Mouse (Mus musculus) natural killer cell, adult 2 months (primary cell): ENCODE measurements around the gene Rps6kc1.

ENCODE experiments used
- DNase-seq, 2 experiments: peaks; one replicate each; pipeline ENCODE4 v3.0.0; 2022; ENCODE audit warnings: low spot score in 2 of 2

Rps6kc1 gene

DNA sequence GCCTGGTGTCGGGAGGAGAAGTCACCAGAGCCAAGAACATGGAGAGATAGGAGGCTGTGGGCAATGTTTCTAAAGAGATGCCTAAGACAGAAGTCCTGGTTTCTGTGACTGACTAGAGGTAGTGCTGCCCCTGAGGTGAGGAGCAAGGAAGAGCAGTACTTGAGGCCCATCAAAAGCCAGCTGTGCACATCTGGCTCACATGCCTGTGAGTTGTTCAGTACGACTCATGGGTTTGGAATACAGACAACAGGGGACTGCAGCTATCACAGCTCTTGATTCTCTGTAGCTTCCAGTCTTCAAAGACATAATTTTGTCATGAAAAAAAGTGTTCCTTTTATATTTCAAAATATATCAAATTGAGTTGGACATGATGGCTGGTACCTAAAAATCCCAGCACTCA, 10.5 kb downstream of the Rps6kc1 start:
- DNase-seq, result no peak

DNA sequence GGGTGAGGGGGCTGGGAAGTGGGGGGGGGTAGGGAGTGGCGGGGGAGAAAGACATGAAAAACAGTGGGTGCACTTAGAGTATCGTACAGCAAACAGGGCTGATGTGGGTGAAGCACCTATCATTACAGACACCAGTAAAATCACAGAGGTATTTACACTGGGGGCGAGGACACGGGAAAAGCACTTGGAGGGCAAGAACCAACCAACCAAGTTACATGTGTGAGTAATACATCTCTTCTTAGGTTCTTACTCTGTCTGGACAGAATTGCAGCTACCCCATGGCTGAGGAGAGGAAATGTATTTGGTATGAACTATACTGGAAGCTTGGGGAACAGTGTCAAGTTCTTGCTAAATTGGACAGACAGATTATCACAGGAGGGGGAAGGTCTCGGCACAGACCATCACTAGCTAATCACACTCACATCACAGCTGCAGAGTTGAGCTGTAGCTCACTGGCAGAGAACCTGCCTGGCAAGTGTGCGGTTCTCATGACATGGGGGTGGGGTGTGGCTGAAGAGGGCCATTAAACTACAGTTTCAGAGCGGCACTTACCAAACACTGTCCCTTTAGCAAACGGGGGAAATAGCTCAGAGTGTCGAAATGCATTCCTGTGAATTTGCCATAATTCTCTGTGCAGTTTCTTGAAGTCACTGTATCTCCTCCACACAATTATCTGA, 12.5 kb downstream of the Rps6kc1 start:
- DNase-seq, result no peak

DNA sequence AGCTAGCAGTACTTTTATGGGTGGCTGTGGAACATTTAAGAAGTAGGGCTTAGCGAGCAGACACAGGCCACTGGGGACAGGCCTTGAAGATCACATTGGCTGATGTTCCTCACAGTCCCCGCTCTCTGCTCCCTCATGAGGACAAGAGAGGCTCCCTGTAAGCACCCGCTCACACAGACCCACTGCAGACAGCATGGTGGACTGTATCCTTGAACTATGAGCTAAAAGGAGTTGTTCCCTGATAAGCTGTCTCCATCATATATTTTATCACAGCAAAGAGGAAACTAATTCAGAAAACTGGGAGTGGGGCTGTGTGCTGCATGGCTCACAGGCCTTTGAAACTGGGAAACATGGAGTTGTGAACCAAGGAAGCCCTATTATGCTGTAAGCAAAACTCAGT, 13.4 kb downstream of the Rps6kc1 start:
- DNase-seq, result no peak

DNA sequence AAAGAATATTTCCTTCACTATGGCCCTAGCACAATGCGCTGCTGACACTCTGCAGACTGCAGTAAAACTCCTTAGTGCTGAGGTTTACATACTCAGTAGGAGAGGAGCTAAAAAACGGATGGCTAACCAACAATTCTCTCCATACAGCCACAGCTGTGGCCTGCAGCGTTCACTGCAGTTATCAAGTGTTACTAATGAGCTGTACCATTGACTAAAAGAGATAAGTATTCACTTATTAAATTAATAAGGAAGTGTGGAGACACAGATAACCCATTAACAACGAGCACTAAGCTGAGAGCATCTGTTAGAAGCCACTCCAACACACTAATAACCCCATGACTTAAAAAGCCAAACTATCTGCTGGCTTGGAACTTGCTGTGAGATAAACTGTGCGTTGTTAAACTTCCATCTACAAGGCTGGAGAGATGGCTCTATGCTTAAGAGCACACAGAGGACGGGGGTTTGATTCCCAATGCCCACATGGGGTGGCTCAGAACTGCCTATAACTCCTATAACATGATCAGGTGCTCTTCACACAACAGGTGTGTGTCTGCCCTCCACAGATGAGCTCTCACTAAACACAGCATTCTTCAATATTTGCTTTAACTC, 17.9 kb downstream of the Rps6kc1 start:
- DNase-seq, result no peak

DNA sequence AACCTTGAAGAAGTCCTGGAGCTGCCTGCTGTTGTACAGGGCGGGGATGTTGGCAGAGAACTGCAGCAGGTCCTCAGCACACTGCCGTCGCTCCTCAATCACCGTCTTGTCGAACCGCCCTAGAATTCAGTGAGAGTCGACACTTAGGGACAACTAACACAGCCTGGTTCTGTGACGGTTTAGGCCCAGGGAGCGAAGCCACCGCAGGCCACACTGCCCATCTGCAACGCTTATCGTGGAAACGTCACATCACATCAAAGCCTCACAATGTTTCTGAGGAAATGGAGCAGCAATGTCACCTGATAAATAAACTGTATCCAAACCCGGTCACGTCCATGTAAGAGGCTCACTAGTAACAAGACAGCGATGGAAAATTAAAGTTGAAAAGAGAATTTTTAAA, 22.9 kb downstream of the Rps6kc1 start:
- no peak for DNase-seq

DNA sequence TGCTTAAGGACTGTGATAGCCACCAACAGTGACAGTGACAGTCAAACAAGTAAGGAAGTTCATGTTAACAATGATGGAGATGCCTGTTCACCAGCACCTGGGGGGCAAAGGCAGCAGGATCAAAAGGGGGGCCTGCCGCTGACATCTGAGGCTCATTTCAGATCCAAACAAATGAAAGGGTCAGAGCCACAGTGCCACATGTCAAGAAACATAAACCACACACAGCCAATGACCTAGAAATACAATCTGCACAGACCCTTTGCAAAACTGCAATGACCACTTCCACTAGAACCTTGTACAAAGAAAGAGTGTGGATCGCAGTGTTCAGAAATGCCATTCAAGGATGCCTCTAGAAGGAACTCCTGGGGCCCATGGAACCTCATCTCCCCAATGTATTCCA, 23.5 kb downstream of the Rps6kc1 start:
- no peak for DNase-seq

DNA sequence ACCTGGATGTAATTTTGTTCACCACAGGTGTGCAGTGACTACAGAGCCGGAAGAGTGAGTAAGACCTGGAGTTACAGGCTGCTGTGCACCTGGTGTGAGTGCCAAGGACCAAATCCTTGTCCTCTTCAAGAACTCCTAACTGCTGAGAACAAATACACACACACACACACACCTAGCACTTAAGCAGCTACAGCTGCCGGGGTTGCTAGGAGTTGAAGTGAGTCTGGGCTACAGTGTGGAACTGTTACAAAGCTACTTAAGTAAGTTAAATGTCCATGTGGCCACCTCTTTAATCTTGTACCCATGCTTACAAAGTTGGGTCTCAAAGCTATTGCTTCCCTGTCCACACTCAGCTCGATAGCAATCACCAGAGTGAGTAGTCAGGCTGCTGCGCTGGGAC, 25.6 kb downstream of the Rps6kc1 start:
- no peak for DNase-seq

DNA sequence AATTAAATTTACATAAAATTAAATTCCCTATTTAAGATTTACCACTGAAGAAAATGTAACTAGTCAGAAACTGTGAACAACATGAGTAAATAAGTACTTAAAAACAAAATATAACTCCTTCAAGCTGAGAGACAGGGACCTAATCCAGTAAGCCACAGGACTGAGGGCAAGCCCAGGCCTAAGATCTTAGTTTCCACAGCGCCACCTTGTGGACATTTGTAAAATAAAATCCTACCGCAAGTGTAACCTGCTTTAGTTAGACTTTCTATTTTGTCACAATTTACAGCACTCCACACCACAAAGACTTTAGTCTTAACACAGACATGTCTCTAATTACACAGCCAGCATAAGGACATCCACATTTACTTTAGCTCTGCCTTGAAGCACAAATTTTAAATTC, 30.1 kb downstream of the Rps6kc1 start:
- DNase-seq, result peak; percentile 14 to 31

DNA sequence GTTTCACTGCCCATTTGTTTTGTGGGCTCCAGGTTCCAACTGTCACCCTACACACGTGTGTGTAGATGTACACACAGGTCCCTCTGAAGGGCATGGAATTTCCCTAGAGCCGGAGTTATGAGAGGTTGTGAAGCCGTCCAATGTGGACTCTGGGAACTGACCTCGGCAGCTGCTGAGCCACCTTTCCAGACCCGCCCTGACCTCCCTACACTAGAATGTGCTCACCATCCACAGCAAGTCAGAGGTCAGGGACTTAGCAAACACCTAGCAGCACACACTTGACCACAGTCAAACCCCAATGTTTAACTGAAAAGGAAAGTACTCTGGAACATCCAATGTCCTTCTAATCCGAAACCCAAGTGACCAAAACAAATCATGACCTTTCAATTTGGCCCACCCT, 30.9 kb downstream of the Rps6kc1 start:
- DNase-seq, result no peak

DNA sequence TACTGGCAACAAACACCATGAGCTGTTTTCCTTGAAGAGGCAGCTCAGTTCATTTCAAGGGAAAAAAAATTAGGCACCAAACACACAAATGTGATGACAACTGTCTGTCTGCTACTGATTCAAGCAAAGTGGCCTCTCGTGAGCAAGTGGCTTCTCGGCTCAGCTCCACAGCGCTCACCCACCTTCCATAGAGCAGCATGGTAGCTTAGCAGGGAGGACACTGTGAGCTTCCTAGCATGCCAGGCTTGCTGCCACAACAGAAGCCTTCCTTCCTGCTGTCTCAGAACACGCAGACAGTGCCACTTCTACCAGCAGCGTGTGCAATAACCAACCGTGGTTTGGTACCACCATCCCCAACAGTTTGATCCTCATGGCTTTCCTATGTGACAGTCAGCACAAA, 35.8 kb downstream of the Rps6kc1 start:
- no peak for DNase-seq

DNA sequence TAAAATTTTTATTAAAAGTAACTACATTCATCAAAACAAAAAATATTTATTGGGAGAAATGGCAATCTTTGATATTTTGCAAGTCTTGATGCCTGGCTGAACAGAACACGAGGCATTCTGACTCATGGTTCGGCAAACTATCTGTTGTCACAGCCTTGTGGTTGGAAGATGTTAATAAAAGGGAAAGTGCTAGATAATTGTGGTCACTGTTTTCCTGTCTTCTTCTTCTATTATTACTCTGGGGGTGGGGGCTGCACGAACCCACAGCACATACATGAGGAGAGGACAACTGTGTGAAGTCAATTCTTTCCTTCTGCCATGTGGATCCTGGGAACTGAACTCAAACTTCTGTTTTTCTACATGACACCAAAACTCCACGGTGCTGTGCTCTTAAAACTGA, 36.5 kb downstream of the Rps6kc1 start:
- DNase-seq, result no peak

DNA sequence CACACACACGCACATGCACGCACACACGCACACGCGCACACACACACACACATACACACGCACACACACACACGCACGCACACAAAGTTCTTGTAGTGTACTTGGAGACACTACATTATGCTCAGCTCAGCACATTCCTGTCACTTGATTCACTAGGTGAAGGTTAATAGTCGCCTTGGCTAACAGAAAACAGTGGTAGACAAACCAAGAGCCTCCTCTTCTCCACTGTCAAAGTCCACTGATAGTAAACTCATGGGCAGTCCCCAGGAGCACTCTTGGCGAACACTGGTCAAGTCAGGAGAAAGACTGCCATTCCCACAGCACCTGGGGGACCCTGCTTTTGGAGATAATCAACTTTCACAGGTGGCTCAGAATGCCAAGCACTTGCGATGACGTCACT, 40.5 kb downstream of the Rps6kc1 start:
- no peak for DNase-seq

DNA sequence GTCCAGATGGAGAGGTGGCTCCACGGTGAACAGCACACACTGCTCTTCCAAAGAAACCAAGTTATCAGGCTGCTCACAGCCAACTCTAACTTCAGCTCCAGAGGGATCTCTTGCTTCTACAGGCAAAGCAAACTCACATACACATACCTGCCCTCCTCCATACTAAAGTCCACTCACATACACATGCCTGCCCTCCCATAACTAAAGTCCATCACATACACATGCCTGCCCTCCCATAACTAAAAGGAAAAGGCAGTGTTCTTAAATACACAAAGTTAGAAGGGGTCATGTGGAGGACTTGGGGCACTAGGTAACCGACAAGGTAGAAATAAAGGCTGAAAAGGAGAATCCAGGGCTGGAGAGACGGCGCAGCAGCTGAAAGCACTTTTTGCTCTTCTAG, 41.6 kb downstream of the Rps6kc1 start:
- DNase-seq, result no peak

DNA sequence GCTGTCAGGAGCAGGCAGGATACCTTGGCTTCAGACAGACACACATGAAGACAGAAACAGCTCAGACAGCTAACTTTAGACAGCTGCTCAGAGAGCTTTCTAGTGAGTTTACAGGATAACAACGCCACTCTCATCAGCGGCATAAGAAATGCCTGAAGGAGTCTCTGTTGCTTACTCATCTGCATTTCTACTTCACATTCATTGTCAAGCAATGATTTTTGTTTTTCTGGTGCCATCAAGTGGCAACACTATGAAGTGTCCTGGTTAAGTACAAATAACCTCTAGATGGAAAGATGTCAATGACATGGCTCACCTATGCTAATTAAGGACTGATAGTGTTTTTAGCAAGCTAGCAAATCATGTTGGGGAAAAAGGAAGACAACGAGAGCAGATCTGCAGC, 42.8 kb downstream of the Rps6kc1 start:
- DNase-seq, result no peak

DNA sequence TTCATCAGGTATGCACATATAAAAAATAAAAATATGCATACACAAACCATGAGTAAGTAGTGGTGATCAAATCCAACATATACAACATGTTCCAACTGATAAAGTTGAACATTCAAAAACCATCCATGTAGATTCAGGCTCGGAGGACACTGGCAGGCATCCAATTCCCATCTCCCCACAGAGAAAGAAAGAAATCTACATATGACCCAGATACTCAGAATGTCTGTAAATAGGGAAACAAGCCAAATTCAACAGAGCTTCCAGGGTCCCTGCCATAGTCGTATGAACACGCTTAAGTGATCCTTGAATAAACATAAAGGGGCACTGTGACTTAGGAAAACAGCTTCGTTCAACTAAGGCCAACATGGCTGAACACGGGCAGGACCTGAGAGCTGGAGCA, 49.9 kb downstream of the Rps6kc1 start:
- no peak for DNase-seq

DNA sequence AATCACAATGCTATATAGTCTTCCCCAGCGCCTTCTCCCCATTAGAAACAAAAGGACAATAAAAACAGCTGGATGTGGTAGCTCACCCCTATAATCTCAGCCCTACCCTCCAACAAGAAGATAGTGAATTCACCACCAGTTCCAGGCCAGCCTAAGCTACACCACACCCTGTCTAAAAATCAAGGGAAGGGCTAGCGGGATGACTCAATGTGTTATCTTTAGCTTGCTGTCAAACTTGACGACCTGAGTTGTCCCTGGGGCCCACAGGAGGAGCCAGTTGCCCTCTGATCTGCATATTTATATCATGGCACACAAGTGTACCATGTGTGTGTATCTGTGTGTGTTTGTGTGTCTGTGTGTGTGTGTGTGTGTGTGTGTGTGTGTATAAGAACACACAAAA, 57.1 kb downstream of the Rps6kc1 start:
- no peak for DNase-seq

DNA sequence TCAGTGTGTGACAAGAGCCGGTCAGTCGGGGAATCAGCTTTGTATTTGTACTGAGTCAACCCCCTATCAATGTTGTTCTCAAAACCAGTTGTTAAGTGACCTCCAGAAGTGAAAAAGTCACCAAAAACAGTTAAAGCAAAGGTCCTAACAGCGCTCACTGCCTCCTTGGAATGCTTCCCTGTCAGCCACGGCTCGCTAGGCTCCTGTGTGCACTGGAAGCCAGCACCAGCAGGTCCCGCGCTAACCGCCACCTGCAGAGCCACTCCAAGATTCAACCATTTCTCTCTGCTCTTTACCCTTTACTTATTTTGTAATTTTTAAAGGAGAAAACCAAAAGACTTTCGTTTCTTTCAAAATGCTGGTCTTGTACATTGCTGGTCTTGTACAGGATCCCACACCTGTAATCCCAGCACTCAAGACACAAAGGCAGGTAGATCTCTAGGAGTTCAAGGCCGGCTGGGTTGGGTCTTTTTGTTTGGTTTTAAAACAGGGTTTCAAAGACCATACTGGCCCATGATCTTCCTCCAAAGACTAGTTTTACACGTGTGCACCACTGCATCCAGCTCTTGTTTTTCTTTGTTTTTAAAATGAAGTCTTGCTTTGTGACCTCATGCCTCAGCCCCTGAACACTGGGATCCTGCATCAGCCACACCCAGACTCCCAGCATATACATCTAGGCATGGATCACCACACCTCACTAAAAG, 62.3 kb downstream of the Rps6kc1 start:
- DNase-seq, result no peak

DNA sequence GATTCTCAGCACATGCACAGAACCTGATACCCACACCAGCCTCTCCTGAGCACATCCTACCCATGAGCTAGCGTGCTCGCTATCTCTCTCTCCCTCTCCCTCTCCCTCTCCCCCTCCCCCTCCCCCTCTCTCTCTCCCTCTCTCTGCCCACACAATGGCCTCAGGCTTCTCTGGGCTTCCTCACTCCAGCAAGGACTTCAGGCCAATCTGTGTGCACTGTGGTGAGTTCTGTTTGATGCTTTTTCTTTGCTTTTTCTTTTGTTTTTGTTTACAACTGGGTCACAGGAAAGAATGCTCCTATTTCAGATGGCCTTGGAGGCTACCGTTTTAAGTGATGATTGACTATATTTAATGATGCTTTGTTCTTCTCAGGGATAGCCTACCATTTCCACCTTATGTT, 62.9 kb downstream of the Rps6kc1 start:
- DNase-seq, result no peak

DNA sequence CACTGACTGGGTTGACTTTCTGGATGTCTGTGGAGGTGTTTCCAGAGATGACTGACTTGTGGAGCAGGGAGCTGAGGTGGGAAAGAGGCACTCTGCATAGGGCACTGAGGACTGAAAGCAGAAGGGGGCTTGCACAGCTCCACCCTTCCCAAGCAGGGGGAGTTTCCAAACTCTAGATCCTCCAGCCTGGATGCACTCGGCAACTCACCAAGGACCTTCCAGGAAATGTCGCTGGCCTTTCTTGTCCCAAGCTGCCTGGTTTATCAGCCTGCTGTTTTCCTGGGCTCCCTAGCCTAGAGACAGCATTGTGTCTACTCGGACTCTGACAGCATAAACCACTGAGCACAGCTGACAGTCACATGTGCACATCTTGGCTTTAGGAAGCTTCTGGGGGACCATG, 64.6 kb downstream of the Rps6kc1 start:
- DNase-seq, result no peak

DNA sequence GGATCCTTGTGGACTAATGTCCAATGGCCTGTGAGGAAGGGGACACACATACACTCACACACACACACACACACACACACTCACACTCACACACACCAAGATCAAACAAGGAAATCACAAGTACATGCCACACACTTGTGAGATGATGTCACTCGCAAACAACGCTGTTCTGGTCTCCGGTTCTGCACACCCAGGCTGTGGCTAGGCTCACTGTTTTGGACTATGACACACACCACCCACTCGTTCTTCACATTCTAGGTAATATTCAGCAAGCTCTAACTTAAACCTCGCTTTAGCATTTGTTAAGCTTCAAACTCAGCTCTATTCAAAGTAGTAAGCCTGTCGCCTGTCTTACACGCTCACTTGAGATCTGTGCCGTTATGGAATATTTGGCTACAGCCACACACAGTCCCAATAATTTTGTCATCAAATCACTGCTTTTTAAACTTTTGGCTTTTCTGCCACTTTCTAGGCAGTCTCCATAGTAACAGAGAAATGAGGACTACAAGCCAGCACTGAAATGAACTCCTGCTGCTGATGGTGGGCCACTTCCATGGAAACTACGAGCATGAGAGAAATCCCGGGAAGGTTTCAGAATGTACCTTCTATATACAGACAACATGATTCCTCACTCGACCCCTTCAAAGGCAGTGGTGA, 65.4 kb downstream of the Rps6kc1 start:
- DNase-seq, result no peak

DNA sequence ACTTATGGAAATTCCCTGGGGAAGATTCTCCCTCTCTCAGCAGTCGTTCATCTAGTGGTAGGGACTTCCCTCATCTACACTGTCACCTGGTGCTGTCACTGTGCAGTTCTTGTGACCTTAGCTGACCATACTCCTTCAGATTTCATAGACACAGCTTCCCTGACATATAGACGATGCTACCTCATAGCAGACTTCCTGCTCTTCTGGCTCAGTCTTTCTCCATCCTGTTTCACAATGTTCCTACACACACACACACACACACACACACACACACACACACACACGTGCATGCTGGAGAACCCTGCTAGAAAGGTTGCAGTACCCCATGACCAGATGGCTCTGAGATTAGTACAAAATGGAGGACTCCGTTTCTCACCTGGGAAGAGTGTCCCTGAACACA, 66.2 kb downstream of the Rps6kc1 start:
- DNase-seq, result no peak

DNA sequence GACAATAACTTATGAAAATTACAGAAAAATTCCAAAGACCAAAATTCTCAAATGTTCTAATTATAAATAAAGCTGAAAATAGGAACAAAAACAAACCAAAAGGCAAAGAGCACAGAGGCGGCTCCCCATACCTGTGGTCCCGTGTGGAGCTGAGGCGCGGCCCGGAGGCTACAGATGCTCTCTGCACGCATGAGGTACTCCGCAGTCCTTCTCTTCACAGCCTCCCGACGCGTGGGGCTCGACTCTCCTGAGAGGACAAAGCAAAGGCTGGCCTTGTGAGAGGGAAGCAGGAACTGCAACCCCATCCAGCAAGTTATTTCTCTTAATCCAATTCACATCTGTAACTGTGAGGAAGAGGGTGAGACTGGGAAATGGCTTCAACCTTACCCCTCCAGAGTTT, 67.2 kb downstream of the Rps6kc1 start:
- DNase-seq, result no peak

DNA sequence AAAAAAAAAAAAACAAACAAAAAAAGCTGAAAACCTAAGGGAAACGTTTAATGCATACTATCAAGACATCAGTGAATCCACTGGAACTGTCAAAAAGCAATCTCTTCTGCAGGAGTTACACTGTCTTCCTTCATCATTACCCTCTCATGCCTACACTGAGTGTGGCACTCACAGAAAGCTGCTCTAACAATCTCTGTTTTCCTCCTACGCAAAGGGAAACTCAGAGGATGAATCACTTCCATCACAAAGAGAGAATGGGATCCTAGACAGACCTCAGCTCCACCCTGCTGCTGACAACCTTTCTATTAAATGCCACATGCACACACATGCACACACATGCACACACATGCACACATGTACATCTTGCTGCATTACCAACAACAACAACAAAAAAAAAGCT, 75.5 kb downstream of the Rps6kc1 start:
- no peak for DNase-seq
